Mouse (Mus musculus) mesoderm, embryonic 11.5 days (tissue): Measurements from ENCODE around the gene Dnajc10.

Experiments
- DNase-seq: peaks from one replicate; pipeline ENCODE4 v3.0.0-alpha.2; 2012; ENCODE audit warnings: low read depth, low spot score

The Dnajc10 gene

GRCm38 (mm10) chr2:80315242-80316161 is at the start of gene Dnajc10:
Gene Dnajc10 (plus strand): TSS chr2:80315466.
- peak; percentile 92 for DNase-seq

GRCm38 (mm10) chr2:80266894-80267293 is 48.4 kb upstream of the Dnajc10 start:
- peak; percentile 74 for DNase-seq

GRCm38 (mm10) chr2:80268053-80268452 is 47.2 kb upstream of the Dnajc10 start:
- DNase-seq = peak; percentile 44

- DNase-seq = no peak
Measured at GRCm38 (mm10) chr2:80271431-80271830, 43.8 kb upstream of the Dnajc10 start.

GRCm38 (mm10) chr2:80273038-80273437 is 42.2 kb upstream of the Dnajc10 start:
- no peak for DNase-seq

GRCm38 (mm10) chr2:80273763-80274162 is 41.5 kb upstream of the Dnajc10 start:
- no peak for DNase-seq

- DNase-seq = peak; percentile 58
Measured at GRCm38 (mm10) chr2:80275136-80275535, 40.1 kb upstream of the Dnajc10 start.

GRCm38 (mm10) chr2:80282214-80282613 is 33.1 kb upstream of the Dnajc10 start:
- no peak for DNase-seq

- no peak for DNase-seq
Measured at GRCm38 (mm10) chr2:80286397-80286796, 28.9 kb upstream of the Dnajc10 start.

GRCm38 (mm10) chr2:80292172-80292571 is 23.1 kb upstream of the Dnajc10 start, which contains the start of gene Prdx6b:
Gene Prdx6b (plus strand): TSS chr2:80292472.
- no peak for DNase-seq

- no peak for DNase-seq
Measured at GRCm38 (mm10) chr2:80298334-80298733, 16.9 kb upstream of the Dnajc10 start.

- peak; percentile 6 for DNase-seq
Measured at GRCm38 (mm10) chr2:80300806-80301205, 14.5 kb upstream of the Dnajc10 start.

- DNase-seq = no peak
Measured at GRCm38 (mm10) chr2:80303957-80304356, 11.3 kb upstream of the Dnajc10 start.

GRCm38 (mm10) chr2:80307701-80308100 is 7.6 kb upstream of the Dnajc10 start:
- DNase-seq = no peak

- DNase-seq = no peak
Measured at GRCm38 (mm10) chr2:80309775-80310174, 5.5 kb upstream of the Dnajc10 start.

GRCm38 (mm10) chr2:80310772-80311171 is 4.5 kb upstream of the Dnajc10 start:
- no peak for DNase-seq

- DNase-seq = no peak
Measured at GRCm38 (mm10) chr2:80311350-80311749, 3.9 kb upstream of the Dnajc10 start.

GRCm38 (mm10) chr2:80314201-80314600 is 1.1 kb upstream of the Dnajc10 start:
- DNase-seq = no peak

- no peak for DNase-seq
Measured at GRCm38 (mm10) chr2:80314854-80315241, 418 bp upstream of the Dnajc10 start.

- no peak for DNase-seq
Measured at GRCm38 (mm10) chr2:80322878-80323277, 7.6 kb downstream of the Dnajc10 start.

- DNase-seq = no peak
Measured at GRCm38 (mm10) chr2:80325779-80326178, 10.5 kb downstream of the Dnajc10 start.

GRCm38 (mm10) chr2:80327272-80327671 is 12.0 kb downstream of the Dnajc10 start:
- DNase-seq = no peak

- no peak for DNase-seq
Measured at GRCm38 (mm10) chr2:80328961-80329653, 13.8 kb downstream of the Dnajc10 start.
